Comparison of ENCODE assay signal across 8 mouse cellular contexts in the genomic region with DNA sequence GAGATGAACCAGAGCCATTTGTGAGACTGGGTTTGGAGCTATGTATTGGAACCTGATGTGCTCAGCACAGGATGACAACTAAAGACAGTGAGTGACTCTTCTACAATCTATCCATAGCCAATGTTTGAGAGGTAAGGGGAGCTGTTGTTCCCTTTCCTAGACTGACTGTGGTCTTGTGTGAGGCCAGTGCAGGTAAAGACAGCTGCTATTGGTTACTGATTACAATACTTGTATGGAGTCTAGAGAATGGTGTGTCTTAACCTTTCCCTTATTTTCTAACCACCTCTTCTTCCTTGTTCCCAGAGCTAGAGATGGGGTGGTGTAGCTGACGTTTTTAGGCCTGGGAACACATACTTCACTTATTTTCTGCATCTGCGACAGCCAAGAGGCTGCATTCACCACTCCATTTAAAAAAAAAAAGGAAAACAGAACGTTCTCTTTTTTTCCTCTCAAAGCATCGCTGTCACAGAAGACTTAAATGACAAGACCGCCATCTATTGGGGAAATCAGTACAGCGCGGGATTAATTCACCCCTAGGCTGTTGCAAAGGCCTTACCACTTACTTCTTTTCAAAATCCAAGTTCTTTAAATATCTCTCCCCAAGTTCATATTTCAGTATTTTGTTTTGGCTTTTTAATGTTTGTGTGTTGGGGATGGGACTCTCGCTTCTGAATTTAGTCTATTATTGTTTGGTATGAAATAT. TPM values are rescaled to one million over a fixed set of nuclear protein-coding genes. Genes with fewer than 3 reads are reported as not detected.
DNase-seq lines count a peak whose midpoint lies in the region; ATAC-seq and TF ChIP-seq lines count a peak whose summit lies in the region.

No protein-coding gene starts in this region.

- peaks cover 5% of the 10 kb centered on the region; the same call in 1 of the 2 replicates for H3K36me3 ChIP-seq in intestine, postnatal 0 days (ENCODE audit: control insufficient read depth, insufficient read depth)
- 0 out of 2 replicates have a peak, but pooled peaks cover 2% of the 10 kb centered on the region for H3K36me3 ChIP-seq in limb, embryonic 10.5 days
- peaks cover 8% of the 10 kb centered on the region; the same call in 1 of the 2 replicates for H3K36me3 ChIP-seq in midbrain, embryonic 10.5 days

- peak overlapping the region; percentile 87 for H3K4me2 ChIP-seq in intestine, postnatal 0 days (replicated peaks; ENCODE audit: low read depth)

- no peak overlapping the region; the same call in 1 of the 2 replicates for H3K9ac ChIP-seq in intestine, postnatal 0 days (ENCODE audit: low read depth, low read length)

- H3K27me3 ChIP-seq in intestine, postnatal 0 days (replicated peaks; ENCODE audit: control insufficient read depth, insufficient read depth, low read length): no peaks in the 10 kb centered on the region
- no peaks in the 10 kb centered on the region for H3K27me3 ChIP-seq in limb, embryonic 10.5 days (ENCODE audit: low read depth, poor library complexity, severe bottlenecking)
- H3K27me3 ChIP-seq in midbrain, embryonic 10.5 days (ENCODE audit: low read depth, poor library complexity, severe bottlenecking): no peaks in the 10 kb centered on the region

- 1% methylated on average over 8 of the region's 8 CpGs for WGBS in intestine, postnatal 0 days
- WGBS in limb, embryonic 10.5 days: 5% methylated on average over 8 of the region's 8 CpGs
- 2% methylated on average over 8 of the region's 8 CpGs for WGBS in midbrain, embryonic 10.5 days

- DNase-seq in urinary bladder, postnatal 25 days (ENCODE audit: low spot score): peak; percentile 21
- DNase-seq in urinary bladder, postnatal 10 days (ENCODE audit: low spot score): no peak
- DNase-seq in gastrocnemius, postnatal 25 days: peak; percentile 53
- peak; percentile 41 for DNase-seq in limb, embryonic 10.5 days (ENCODE audit: low spot score)
- DNase-seq in midbrain, embryonic 10.5 days (ENCODE audit: low spot score): peak; percentile 42
- peak; percentile 71 for DNase-seq in skeletal muscle tissue, adult 2 months (ENCODE audit: low read depth, low spot score)

- H3K9me3 ChIP-seq in intestine, postnatal 0 days (ENCODE audit: control insufficient read depth): no peaks in the 10 kb centered on the region
- H3K9me3 ChIP-seq in limb, embryonic 10.5 days (replicated peaks): no peaks in the 10 kb centered on the region
- H3K9me3 ChIP-seq in midbrain, embryonic 10.5 days (replicated peaks): no peaks in the 10 kb centered on the region

- H3K4me1 ChIP-seq in cortical plate, adult 2 months (ENCODE audit: control insufficient read depth, insufficient read depth, low read length): peaks cover 4% of the 10 kb centered on the region; the same call in 1 of the 2 replicates
- no peaks in the 10 kb centered on the region for H3K4me1 ChIP-seq in intestine, postnatal 0 days (replicated peaks; ENCODE audit: control insufficient read depth, insufficient read depth, low read length)
- H3K4me1 ChIP-seq in limb, embryonic 10.5 days: peaks cover 3% of the 10 kb centered on the region; the same call in 1 of the 2 replicates
- H3K4me1 ChIP-seq in midbrain, embryonic 10.5 days: peaks cover 12% of the 10 kb centered on the region

- no peak for TF ChIP-seq POLR2A in cortical plate, adult 2 months (IDR thresholded peaks at IDR 0.05; ENCODE audit: extremely low read depth, insufficient read depth, low read length)

- H3K27ac ChIP-seq in cortical plate, adult 2 months (ENCODE audit: insufficient read depth, low read length): peak overlapping the region; percentile 99
- H3K27ac ChIP-seq in intestine, postnatal 0 days (ENCODE audit: low read depth, low read length): peak overlapping the region; percentile 91
- peak overlapping the region; percentile 91 for H3K27ac ChIP-seq in limb, embryonic 10.5 days
- H3K27ac ChIP-seq in midbrain, embryonic 10.5 days (replicated peaks): peak overlapping the region; percentile 91

- peak; percentile 57; the same call in 1 of the 2 replicates for TF ChIP-seq CTCF in cortical plate, adult 2 months (IDR thresholded peaks at IDR 0.05; ENCODE audit: extremely low read depth, insufficient read depth, low read length)
- peak; percentile 83 for TF ChIP-seq CTCF in intestine, postnatal 0 days (IDR thresholded peaks at IDR 0.05; ENCODE audit: low read depth)

- ATAC-seq in intestine, postnatal 0 days: peak; percentile 66

- peak overlapping the region; percentile 57 for H3K4me3 ChIP-seq in cortical plate, adult 2 months (ENCODE audit: insufficient read depth, low read length)
- peak overlapping the region; percentile 56 for H3K4me3 ChIP-seq in intestine, postnatal 0 days (ENCODE audit: low read depth, low read length)
- peak overlapping the region; percentile 62 for H3K4me3 ChIP-seq in limb, embryonic 10.5 days
- H3K4me3 ChIP-seq in midbrain, embryonic 10.5 days: peak overlapping the region; percentile 64

RNA-seq across cellular contexts. Expression of a gene that starts 19.8 kb away (rescaled TPM):
- 2.4 and 3.2 TPM in 2 replicates for polyA plus RNA-seq in cortical plate, adult 2 months (2012; rRNA removed)
- total RNA-seq in gastrocnemius, postnatal 25 days (2021): 1 to 10 TPM; 3.0 to 6.3 TPM
- 2.7 and 3.5 TPM in 2 replicates for polyA plus RNA-seq in intestine, postnatal 0 days (2015; fragmentation: Nextera tagmentation; extraction: Ambion mirVana)
- polyA plus RNA-seq in limb, embryonic 10.5 days (2016; fragmentation: Nextera tagmentation; extraction: Ambion mirVana): 2.0 and 2.6 TPM in 2 replicates
- 1.7 and 2.2 TPM in 2 replicates for polyA plus RNA-seq in midbrain, embryonic 10.5 days (2016; fragmentation: Nextera tagmentation; extraction: Ambion mirVana)

RNA-seq across cellular contexts. Expression of a gene that starts 26.8 kb away (rescaled TPM):
- polyA plus RNA-seq in cortical plate, adult 2 months (2012; rRNA removed): 2.9 TPM in 2 replicates
- total RNA-seq in gastrocnemius, postnatal 25 days (2021): 1 to 10 TPM; 1.1 to 1.4 TPM
- 5.8 and 5.9 TPM in 2 replicates for polyA plus RNA-seq in intestine, postnatal 0 days (2015; fragmentation: Nextera tagmentation; extraction: Ambion mirVana)
- polyA plus RNA-seq in limb, embryonic 10.5 days (2016; fragmentation: Nextera tagmentation; extraction: Ambion mirVana): 7.2 and 9.2 TPM in 2 replicates
- 10.0 and 10.3 TPM in 2 replicates for polyA plus RNA-seq in midbrain, embryonic 10.5 days (2016; fragmentation: Nextera tagmentation; extraction: Ambion mirVana)

RNA-seq across cellular contexts. Expression of a gene that starts 51.3 kb away (rescaled TPM):
- 9.8 and 11.2 TPM in 2 replicates for polyA plus RNA-seq in cortical plate, adult 2 months (2012; rRNA removed)
- total RNA-seq in gastrocnemius, postnatal 25 days (2021): 1 to 10 TPM; 1.8 to 3.1 TPM
- polyA plus RNA-seq in intestine, postnatal 0 days (2015; fragmentation: Nextera tagmentation; extraction: Ambion mirVana): 13.7 and 15.1 TPM in 2 replicates
- 13.0 and 13.5 TPM in 2 replicates for polyA plus RNA-seq in limb, embryonic 10.5 days (2016; fragmentation: Nextera tagmentation; extraction: Ambion mirVana)
- polyA plus RNA-seq in midbrain, embryonic 10.5 days (2016; fragmentation: Nextera tagmentation; extraction: Ambion mirVana): 14.0 and 14.6 TPM in 2 replicates
